Comparison of ENCODE assay signal across 8 mouse cellular contexts in the genomic region with DNA sequence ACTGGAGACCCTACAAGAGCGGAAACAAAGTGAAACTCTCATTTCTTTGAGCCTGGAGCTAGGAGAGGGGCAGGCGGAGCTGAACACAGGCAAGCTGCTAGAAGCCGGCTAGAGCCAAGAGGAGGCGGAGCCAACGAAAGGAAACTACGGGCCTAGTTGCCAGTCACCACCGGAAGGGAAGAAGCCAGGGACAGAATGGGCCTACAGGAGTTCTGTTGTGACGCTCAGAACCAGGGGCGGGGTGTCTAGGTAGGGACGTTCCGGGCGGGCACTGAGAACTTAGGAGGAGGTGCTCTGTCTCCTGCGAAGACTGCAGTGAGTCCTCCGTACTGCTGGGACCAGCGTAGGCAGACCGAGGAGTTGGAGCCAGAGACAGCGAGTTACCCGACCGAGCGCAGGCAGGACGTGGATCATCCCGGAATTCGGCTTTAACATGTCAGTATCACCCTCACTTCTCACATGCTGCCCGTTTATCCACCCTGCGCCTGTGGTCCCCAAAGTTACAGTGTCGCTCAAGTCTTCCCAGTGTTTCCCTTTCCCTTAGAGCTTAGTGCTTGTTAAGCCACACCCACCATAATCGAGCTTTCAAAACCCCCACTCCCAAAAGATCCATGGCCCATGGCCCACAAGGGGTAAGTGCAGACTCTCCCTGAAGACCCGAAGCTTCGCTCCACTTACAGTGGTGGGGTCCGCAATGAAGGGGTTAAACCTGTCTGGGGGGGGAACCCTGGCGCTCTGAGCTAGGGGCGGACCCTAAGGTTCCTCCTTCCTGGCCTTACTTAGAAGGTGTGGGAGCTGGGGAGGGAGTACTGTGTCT. TPM values are rescaled to one million over a fixed set of nuclear protein-coding genes. Genes with fewer than 3 reads are reported as not detected.
DNase-seq lines count a peak whose midpoint lies in the region; ATAC-seq lines count a peak whose summit lies in the region.

A gene (plus strand): TSS at position 318 of the 817 bp plus-strand sequence.

- H3K9me3 ChIP-seq in hindbrain, embryonic 16.5 days (ENCODE audit: control insufficient read depth, low read length): no peaks in the 10 kb centered on the region

- H3K27me3 ChIP-seq in hindbrain, embryonic 16.5 days (replicated peaks; ENCODE audit: control insufficient read depth, insufficient read depth, low read length): no peaks in the 10 kb centered on the region

- peak; percentile 93 for DNase-seq in ZHBTc4 (ENCODE audit: low read depth, low spot score)
- peak; percentile 94 for DNase-seq in gastrocnemius, adult 18-20 months (ENCODE audit: low spot score)
- DNase-seq in left cerebral cortex, adult 18-20 months (ENCODE audit: low spot score in 2 of 2): peak; percentile 83 to 90
- DNase-seq in lung, postnatal 4 days: peak; percentile 93 to 96
- peak; percentile 89 to 91 for DNase-seq in right cerebral cortex, adult 2 months (ENCODE audit: low spot score in 2 of 2)
- DNase-seq in urinary bladder, postnatal 10 days (ENCODE audit: low spot score): peak; percentile 63

- under 1% methylated on average over 32 of the region's 32 CpGs for WGBS in hindbrain, embryonic 16.5 days

- H3K4me1 ChIP-seq in hindbrain, embryonic 16.5 days (ENCODE audit: control insufficient read depth, insufficient read depth, low read depth, low read length): peaks cover 28% of the 10 kb centered on the region

- H3K36me3 ChIP-seq in hindbrain, embryonic 16.5 days (ENCODE audit: control insufficient read depth, insufficient read depth, low read length): no peaks in the 10 kb centered on the region

- H3K4me2 ChIP-seq in hindbrain, embryonic 16.5 days (ENCODE audit: low read length): peak within 1 kb of the TSS; percentile 87

- peak within 1 kb of the TSS; percentile 77 for H3K9ac ChIP-seq in hindbrain, embryonic 16.5 days (ENCODE audit: low read depth, low read length)

- peak within 1 kb of the TSS; percentile 71 for H3K4me3 ChIP-seq in hindbrain, embryonic 16.5 days (ENCODE audit: low read length)

- peak within 1 kb of the TSS; percentile 85 for H3K27ac ChIP-seq in hindbrain, embryonic 16.5 days (ENCODE audit: low read depth, low read length)

- peak; percentile 77 for ATAC-seq in common myeloid progenitor, adult 5-6 weeks (replicated peaks; ENCODE audit: low read depth, poor library complexity, severe bottlenecking)
- ATAC-seq in hindbrain, embryonic 16.5 days: peak; percentile 81

RNA-seq across cellular contexts. Expression of the gene that starts here (rescaled TPM):
- total RNA-seq in common myeloid progenitor, adult 5-6 weeks (2017): 0.87 and 3.9 TPM in 2 replicates
- total RNA-seq in gastrocnemius, adult 18-20 months (2021): under 1 TPM; 0.19 to 0.23 TPM
- 2.7 and 2.9 TPM in 2 replicates for polyA plus RNA-seq in hindbrain, embryonic 16.5 days (2015; fragmentation: Nextera tagmentation; extraction: Ambion mirVana)
- 1 to 10 TPM; 1.6 TPM for total RNA-seq in left cerebral cortex, adult 18-20 months (2021)

Comparison
In these comparisons a context has a peak if more than half of its experiments do, and no peak if none do; other contexts are left out.
1. Peak in every context shown above with its lines: DNase-seq, ATAC-seq, H3K4me3 ChIP-seq and H3K27ac ChIP-seq.
2. Peak in DNase-seq in gastrocnemius, adult 18-20 months; RNA of the gene not detected or under 1 TPM.